Mouse (Mus musculus) A20 (cell line): ENCODE measurements around the gene Eif2s2.
"Not testable (repeated sequence)": the region's sequence is repeated elsewhere in the genome, so short reads cannot be mapped to it uniquely, and the experiment has no call there.

Source experiments
- DNase-seq: peaks from one replicate; pipeline ENCODE4 v3.0.0-alpha.2; 2011; ENCODE audit warnings: low read depth, low spot score

Eif2s2 gene

DNA sequence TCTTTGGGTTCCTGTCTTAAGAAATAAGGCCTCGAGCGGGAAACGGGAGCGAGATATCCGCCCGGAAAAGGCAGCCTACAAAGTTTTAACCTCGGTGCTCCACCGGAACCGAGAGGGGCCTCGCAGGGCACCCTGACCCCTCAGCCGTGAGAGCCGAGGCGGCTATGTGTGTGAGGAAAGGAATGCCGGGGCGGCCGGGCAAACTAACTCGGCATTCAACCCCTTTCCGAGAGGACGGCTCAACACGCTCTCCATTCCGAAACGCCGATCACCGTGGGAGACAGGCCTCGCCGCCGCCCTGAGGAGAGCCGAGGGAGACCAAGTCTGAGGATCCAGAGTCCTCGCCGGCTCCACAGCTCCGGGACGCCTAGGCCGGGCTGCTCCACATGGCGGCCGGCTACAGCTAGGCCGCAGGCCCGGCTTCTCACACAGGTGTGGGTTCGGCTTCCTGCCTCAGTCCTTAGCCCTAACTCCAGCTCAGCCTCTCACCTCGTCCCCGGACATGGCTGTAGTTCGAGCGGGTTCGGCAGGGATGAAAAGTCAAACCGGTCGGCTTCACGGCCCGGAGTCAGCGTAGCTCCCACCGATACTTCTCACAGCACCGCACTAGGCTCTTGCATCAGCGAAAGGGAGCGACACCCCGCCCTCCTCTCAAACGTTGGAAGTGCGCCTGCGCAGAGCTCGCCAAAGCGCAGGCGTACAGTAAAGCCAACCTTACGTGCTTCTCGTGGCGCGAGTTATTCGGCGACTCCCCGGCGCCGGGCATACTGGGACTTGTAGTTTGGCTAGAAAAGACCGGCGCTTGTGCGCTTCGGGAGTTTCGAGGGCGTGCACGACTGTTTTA is at the start of gene Eif2s2:
TSS of gene Eif2s2 (minus strand) at position 735 of the 844 bp plus-strand sequence.
- DNase-seq: peak; percentile 98

DNA sequence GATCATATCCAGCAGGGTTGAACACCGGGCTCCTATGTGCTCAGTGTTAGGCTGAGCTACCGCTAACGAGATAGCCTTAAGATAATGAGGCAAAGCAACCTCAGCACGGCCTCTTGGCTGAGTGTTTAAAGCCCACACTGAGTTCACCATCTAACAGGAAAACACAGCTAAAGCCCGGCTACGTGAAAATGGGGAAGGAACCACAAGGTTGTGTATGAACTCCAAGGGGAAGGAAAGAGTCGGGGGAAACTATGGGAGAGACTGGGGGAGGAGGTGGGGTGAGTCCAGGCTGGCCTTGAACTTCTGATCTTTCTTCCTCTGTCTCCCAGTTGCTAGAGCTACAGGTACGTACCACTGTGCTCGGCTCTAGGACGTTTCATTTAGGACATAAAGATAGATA is 49.2 kb upstream of the Eif2s2 start:
- no peak for DNase-seq

DNA sequence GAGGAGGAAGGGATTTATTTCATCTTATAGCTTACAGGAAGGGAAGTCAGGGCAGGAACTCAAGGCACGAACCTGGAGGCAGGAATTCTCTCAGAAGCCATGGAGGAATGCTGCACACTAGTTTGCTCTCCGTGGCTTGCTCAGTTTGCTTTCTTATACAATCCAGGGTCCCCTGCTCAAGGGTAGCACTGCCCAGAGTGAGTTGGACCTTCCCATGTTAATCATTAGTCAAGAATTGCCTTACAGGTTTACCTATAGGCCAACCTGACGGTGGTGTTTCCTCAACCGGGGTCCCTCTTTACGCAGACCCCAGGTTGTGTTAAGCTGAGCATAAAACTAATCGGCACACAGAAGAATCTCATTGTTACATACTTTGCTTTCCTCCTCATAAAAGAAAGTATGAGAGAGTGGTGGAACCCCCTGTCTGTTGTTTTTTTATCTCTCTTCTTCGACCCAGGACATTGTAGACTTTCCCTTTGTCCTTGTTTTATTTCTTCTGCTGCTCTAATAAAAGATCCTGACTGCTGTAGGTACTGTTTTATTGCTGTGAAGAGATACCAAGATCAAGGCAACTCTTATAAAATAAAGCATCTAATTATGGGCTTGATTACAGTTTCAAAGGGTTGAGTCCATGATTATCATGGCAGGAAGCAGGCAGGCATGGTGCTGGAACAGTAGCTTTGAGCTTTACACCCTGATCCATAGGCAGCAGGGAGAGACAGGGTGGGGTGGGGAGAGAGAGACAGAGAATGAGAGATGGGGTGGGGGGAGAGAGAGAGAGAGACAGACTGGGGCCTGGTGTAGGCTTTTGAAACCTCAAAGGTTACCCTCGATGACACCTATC is 45.0 kb upstream of the Eif2s2 start:
- DNase-seq: no peak

DNA sequence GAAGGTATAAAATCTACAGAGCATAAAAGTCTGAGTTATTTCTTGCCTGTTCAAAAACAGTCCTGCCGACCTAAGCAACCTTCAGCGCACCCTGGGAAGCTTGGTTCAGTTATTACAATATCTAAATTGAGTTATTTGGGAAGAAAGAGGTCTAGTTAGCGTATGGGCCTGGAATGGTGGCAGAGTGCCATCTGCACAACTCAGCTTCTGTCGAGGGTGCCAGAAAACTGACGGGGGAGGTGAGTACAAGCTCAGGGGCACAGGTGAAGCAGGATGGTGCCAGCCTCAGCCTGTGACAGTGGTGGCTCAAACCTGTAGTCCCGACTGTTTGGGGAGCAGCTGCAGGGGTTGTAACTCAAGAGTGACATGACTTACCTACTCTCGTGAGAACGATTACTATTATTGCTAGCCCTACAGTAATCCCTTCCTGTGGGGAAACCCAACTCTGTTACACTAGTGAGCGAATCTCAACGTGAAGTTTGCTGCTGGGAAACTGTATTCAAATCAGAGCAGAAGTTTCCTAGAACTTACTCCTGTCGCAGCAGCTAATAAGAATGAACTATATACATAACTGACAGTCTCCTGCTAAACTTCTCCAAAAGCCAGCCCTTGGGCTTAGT is 43.9 kb upstream of the Eif2s2 start:
- no peak for DNase-seq

DNA sequence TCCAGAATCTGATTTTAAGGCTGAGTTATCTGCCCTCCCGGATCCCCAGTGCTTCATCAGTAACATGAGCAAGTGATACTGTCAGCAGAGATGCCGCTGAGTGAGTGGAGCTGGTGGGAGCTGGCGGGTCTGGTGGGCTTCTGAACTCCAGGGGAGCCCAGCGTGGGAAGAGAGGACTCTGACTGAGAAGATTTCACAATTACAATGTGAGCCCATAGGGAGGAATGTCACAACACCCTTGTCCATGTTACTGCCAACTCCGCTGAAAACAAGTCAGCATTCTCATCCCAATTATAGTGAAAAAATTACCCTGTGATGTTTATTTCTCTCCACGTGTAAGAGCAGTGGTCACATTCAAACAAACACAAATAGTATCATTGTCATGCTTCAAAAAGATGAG is 43.4 kb upstream of the Eif2s2 start:
- no peak for DNase-seq

DNA sequence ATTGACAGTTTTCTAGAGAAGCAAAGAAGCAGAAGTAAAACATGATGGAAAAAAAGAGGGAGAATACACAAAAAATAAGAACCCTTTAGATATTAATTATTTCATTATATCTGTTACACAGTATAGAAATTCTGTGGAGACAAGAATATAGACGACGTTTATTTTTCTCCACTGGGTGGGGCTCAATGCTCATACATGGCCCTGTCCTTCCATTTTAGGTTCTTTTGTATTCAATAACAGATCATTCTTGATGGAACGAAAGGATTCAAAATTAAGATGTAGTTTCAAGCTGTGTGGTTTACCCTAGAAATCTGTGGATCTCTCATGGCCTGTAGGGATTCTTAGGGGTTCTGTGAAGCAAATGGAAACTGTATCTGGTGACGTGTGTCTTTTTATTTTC is 41.1 kb upstream of the Eif2s2 start:
- DNase-seq: no peak

DNA sequence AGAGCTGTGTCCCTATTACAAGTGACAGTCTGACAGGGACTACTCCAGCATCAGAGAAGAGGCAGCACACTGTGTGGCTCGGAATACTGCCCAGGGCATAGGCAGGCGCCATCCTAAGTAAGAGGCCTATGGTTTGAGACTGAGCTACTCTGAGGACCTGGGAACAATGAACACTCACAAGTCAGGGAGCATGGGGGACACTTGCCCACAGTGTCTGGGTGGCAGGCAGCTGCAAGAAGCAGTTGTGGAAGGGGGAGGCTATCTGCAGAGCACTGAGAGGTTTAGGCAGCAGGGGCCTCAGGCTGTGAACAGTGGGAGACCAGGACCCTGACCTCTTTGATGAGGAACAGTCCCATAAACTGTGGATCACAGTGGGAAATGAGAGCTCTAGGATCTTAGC is 35.6 kb upstream of the Eif2s2 start:
- DNase-seq: no peak

DNA sequence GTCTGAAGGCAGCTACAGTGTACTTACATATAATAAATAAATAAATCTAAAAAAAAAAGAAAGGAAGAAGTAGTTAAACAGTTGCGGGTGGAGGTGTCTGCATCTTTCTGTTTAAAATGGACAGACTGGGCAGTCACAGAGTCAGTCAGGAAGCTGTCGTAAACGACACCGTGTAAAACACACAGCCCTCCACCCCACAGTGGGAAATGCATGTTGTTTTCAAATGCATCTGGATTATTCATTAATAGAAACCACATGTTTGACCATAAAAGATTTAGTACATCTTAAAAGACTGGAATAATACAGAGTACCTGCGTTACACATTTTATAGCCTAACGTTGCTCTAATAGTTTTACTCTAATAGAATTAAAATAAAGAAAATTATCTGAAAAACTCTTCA is 34.1 kb upstream of the Eif2s2 start:
- no peak for DNase-seq

DNA sequence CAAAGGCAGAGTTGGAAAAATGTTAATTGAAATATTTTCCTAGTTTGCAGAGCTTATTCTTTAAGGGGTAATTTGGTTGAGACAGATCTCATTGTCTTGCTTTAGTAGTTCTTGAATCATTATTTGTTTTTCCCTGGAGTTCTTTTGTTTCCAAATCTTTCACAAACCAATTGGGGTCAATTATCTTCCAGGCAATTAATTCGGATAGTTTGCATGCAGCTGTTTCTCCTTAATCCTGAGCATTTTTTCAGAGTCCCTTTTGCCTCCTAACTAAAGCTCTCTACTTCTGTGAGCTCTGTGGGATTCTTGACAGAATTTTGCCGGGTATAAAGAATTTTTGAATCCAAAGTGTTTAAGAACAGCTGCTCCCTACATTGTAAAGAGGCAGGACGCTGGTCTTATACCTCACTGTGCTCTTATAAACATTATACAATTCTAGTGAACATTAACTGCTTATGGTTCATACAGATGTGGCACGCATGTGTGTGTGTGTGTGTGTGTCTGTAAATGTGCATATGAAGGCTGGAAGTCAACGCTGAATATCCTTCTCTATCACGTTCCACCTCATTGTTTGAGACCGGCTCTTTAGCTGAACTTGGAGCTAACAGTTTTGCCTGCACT is 32.8 kb upstream of the Eif2s2 start:
- no peak for DNase-seq

DNA sequence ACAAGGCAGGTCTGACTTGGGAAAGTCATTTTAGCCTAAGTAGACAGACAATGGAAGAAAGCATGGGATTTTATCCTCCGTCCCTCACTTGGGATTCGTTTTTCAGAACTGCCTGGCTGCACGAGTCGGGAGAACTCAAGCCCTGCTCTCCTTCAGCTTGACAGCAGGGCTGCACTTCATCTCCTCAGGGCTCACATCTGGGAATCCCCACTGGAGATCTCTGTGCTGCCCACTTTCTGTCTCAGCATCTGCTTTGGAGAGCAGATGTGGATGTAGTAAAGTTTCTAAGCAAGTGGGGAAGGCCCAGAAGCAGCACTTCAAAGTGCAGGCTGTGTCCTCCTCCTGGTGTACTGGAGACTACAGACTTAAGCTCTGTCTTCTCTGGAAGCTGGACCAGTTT is 29.4 kb upstream of the Eif2s2 start:
- DNase-seq: not testable (repeated sequence)

DNA sequence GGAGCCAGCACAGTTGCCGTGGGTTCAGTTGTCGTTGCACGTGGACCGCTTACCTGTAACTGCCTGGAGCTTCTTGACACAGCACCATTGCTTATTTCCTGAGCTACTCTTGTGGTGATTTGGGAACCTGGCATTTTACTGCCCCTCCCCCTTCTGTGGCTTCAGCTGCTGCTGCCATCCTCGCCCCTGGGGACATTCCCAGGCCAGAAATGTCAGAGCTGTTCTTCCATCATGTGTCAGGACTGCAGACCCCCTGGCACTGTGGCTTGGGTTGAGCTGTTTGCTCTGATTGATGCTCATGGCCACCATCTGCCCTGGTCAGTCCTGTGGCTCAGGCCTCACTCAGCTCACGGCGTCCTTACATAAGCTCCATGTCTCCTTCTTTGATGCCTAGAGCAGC is 28.2 kb upstream of the Eif2s2 start:
- no peak for DNase-seq

DNA sequence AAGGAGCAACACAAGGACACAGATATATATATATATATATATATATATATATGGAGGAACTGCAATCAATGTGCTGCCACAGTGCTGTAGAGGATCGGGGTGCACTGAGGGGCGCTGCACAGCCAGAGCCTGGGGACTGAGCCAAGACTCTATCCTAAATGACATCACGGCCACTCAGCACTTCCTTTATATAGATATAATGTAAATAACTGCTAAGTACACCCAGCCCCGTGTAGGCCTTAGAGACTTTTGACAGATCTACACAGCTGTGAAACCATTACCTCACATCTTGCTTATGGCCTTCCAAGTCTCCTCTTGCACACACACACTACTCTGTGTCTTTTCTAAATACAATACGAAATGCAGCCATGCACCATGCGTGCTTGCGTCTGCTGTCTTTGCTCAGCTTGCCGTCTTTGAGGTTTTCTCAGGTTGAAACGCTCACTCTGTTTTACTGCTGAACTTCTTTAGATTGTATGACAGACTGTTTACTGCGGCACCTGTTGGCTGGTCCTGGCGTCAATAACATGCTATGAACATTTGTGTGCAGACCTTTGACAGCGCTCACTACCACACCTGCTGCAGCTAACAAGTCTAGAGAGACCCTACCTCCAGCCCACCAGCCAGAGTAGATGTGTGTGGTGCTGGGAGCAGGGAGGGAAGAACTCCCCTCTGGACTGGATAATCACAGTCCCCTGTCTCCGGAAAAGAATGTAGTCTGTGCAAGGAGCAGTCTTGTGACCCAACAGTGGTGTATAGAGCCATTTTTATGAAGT is 25.3 kb upstream of the Eif2s2 start:
- no peak for DNase-seq

DNA sequence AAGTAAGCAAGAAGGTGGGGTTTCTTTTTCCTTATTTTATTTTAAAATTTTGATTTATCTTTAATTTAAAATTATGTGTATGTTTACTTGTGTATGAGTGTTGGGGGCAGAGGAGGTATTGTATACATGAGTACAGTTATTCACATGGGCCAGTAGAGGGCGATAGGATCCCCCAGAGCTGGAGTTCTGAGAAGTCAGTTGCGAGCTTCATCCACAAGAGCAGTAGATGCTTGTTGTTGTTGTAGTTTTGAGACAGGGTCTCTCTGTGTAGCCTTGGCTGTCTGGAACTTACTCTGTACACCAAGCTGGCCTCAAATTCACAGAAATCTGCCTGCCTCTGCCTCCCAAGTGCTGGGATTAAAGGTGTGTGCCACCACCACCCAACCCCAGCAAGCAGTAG is 23.8 kb upstream of the Eif2s2 start:
- DNase-seq: peak; percentile 40

DNA sequence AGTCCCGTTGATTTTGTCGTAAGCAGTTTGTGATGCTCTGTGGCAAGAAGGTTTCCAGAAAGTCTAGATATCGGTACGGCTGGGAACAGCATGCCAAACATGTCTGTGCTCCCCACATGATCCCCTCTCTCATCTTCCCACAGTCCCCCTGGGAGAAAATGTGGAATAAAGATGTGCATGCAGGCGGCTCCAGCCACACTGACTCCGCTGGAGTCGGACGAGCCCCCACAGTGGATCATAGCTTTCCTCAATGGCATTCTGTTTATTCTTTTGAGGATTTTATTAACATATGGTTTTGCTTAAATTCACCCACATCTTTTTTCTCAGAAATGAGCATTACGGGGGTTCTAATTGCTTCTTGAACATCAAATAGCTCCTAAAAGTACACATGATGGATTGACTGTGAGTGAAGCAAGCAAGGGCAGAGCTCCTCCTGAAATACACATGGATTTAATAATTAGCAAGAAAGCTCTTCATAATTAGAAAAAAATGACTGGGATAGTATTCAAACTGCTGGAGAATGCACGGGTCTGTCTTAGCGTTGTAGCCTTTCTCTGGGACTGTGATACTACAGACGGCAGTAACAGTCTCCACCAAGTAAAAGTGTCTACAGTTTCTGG is 23.3 kb upstream of the Eif2s2 start:
- no peak for DNase-seq

DNA sequence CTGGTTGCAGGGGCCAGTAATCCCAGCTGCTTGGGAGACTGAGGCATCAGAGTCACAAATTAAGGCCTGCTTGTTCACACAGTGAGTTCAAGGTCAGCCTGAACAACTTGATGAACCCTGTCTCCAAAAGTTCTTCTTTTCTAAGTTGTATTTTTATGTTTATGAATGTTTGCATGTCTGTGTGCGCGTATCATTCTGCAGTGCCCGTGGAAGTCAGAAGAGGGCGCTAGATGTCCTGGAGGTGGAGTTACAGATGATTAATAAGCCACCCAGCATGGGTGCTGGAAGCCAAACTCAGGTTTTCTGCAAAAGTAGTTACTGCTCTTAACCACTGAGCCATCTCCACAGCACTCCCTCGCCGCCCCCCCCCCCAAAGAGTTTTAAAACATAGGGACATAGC is 17.1 kb upstream of the Eif2s2 start:
- DNase-seq: peak; percentile 24

DNA sequence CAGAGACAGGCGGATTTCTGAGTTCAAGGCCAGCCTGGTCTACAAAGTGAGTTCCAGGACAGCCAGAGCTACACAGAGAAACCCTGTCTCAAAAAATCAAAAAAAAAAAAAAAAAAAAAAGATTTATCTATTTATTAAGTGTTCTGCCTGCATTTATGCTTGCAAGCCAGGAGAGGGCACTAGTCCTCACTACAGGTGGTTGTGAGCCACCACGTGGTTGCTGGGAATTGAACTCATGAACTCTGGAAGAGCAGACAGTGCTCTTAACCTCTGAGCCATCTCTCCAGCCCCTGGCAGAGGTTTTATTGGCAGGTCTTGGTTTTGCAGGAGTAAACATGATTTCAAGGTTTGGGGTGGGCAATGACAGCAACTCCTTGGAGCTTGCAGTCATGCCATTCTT is 15.5 kb upstream of the Eif2s2 start:
- peak; percentile 23 for DNase-seq

DNA sequence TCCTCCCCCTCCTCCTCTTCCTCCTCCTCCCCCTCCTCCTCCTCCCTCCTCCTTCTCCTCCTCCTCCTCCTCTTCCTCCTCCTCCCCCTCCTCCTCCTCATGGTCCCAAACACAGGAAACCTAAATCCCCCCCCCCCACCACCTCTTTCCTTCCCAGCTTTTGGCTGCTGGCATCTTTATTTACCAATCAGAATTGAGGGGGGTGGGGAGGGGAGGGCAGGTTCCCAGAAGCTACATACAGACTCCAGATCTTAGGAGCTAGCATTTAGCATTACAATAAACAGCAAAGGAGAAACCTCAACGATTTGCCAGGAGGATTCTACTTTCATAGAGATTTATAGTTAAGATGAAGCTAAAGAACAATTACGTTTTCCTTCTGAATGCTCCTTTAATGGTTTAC is 13.1 kb upstream of the Eif2s2 start:
- DNase-seq: no peak

DNA sequence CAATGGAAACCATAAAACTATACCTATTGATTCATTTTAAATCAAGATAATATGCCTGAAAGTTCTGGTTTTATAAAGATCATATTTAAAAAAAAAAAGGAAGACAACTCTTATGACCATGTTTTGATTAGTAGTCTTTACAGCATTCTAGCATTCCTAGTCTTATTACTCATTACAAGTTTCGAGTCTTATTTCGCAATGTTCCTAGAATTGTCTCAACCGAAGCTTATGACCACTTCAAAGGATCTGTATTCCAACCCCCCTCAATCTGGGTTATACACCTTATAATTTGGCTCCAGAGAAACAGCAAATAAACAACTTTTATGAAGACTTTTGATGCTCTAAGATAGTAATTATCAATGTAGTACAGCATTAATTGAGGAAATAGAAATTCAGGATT is 9.4 kb upstream of the Eif2s2 start:
- DNase-seq: no peak

DNA sequence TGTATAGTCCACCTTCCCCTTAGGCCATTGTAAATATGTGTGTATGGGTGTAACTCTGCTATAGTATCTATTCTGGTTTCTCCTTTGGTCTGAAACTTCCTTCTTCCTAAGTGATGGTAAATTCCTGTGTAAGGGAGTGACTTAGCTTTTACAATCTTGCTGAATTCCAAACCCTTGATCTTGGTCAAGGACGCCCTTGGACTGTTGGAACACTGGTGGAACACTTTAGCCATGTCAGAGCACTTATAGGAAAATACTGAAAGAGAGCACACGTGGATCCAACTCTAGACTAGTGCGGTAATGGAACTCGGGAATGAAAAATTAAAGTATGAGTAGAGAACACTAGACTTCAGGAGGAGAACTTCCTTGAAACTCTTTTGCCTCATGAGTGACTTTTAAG is 6.7 kb upstream of the Eif2s2 start:
- DNase-seq: not testable (repeated sequence)

DNA sequence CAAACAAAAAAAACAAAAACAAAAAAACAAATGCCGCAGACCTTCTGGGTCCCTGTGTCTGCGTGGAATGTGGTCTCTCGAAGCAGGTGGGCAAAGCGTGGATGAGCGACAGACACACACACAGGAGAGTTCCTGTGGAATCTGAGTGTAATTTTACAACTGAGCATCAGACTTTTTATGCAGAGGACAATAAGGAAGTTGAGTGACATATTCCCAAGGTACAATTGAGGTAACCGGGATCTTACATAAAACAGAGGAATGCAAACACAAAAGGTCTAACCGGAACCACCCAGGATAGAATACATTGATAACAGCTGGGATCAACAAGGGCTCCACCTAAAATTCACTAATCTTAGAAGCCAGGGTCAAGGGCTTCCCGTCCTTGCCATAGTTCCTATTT is 6.3 kb upstream of the Eif2s2 start:
- not testable (repeated sequence) for DNase-seq

DNA sequence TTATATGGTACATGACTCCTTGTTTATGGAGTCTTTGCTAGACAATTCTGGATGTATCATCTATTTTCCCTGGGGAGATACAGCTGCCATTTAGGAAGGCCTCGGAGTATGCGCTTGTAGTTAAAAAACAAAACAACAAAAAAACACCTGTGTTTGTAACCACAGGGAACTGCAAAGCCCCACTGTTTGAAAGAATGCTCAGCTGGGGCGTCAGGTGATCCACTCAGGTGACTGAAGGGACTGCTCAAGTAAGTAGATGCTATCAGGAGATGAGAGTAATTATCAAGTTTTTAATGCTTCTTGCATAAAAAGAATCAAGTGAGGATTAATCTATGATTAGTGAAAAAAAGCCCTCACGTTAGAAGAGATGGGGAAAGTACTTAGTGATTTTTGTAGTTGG is 813 bp upstream of the Eif2s2 start:
- DNase-seq: peak; percentile 21
